Comparison of ENCODE assay signal across 9 mouse cellular contexts in the genomic region with DNA sequence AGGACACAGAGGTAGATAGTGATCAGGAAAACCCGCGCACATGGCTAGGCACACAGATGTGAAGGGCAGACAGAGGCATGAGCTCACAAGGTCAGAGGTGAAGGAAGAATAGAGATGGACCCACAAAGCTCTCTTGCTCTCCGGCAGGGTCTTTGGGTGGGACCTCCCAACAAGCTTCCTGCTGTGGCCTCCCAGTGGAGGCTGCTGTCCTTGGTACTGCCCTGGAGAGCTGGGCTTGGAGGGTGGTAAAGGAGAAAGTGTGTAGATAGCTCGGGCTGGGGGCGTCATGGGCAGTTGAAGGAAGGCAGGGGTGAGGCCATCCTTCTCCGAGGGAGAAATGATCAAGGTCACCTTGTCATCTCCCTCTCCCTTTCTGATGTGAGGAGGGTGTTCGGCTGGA. TPM values are rescaled to one million over a fixed set of nuclear protein-coding genes. Genes with fewer than 3 reads are reported as not detected.
DNase-seq lines count a peak whose midpoint lies in the region; ATAC-seq lines count a peak whose summit lies in the region.
"Had no signal": no experiment of that assay in that cellular context is flagged by ENCODE, and none has a peak within 500 bp of the region (broad histone marks: within the 10 kb centered on the region; RNA-seq: fewer than 3 reads in every experiment).

No protein-coding gene starts in this region.

- H3K4me1 ChIP-seq in midbrain, embryonic 10.5 days, result peaks cover 58% of the 10 kb centered on the region

- H3K27ac ChIP-seq in midbrain, embryonic 10.5 days (replicated peaks), result peak overlapping the region; percentile 68
- H3K27ac ChIP-seq: embryonic facial prominence, embryonic 12.5 days had no signal

- ATAC-seq in inflammation-experienced regulatory T-cells, adult 6 months, result no peak

- H3K9me3 ChIP-seq in midbrain, embryonic 10.5 days (replicated peaks), result no peaks in the 10 kb centered on the region
- H3K9me3 ChIP-seq: embryonic facial prominence, embryonic 12.5 days had no signal

- intact Hi-C loops in left cerebral cortex, postnatal 10 days (cut with DNase I), result no loop called here

- WGBS in midbrain, embryonic 10.5 days, result 35% methylated on average over 7 of the region's 7 CpGs

- H3K27me3 ChIP-seq in midbrain, embryonic 10.5 days (ENCODE audit: low read depth, poor library complexity, severe bottlenecking), result no peaks in the 10 kb centered on the region
- H3K27me3 ChIP-seq: embryonic facial prominence, embryonic 12.5 days had no signal

- peak; percentile 14 for DNase-seq in adrenal gland, postnatal 10 days
- no peak for DNase-seq in adrenal gland, adult (ENCODE audit: inconsistent age in 2 of 2, low spot score in 1 of 2)
- peak; percentile 15 for DNase-seq in ovary, postnatal 36 days (ENCODE audit: low spot score)
- no peak for DNase-seq in ovary, postnatal 10 days (ENCODE audit: low spot score)
- DNase-seq in midbrain, embryonic 10.5 days (ENCODE audit: low spot score), result peak; percentile 31
- no peak for DNase-seq in thymus, postnatal 0 days (ENCODE audit: low spot score)
- no peak for DNase-seq in left cerebral cortex, postnatal 10 days (ENCODE audit: extremely low spot score in 1 of 2, low spot score in 2 of 2)

- peaks cover 29% of the 10 kb centered on the region for H3K36me3 ChIP-seq in midbrain, embryonic 10.5 days
- H3K36me3 ChIP-seq: embryonic facial prominence, embryonic 12.5 days had no signal

- no peak overlapping the region for H3K4me3 ChIP-seq in midbrain, embryonic 10.5 days
- H3K4me3 ChIP-seq: embryonic facial prominence, embryonic 12.5 days had no signal

RNA-seq across cellular contexts. Expression of a gene that starts 9.0 kb away (rescaled TPM):
- total RNA-seq in adrenal gland, postnatal 10 days (2021), result 1 to 10 TPM; 3.6 to 6.8 TPM
- 5.5 and 6.0 TPM in 2 replicates for polyA plus RNA-seq in midbrain, embryonic 10.5 days (2016; fragmentation: Nextera tagmentation; extraction: Ambion mirVana)
- polyA plus RNA-seq in thymus, postnatal 0 days (2015; fragmentation: Nextera tagmentation; extraction: Ambion mirVana), result 0.21 and 0.26 TPM in 2 replicates
- 10 to 100 TPM; 71.0 to 72.1 TPM for total RNA-seq in left cerebral cortex, postnatal 10 days (2021)
- polyA plus RNA-seq in inflammation-experienced regulatory T-cells, adult 6 months (2017; shearing (Covaris generic)), result 1 to 10 TPM; 1.1 to 3.9 (median 2.6) TPM

Comparison
In these comparisons a context has a peak if more than half of its experiments do, and no peak if none do; other contexts are left out.
1. DNase-seq: peak in adrenal gland, postnatal 10 days (single experiment), ovary, postnatal 36 days (single experiment) and midbrain, embryonic 10.5 days (single experiment); none in adrenal gland, adult (0 of 2), ovary, postnatal 10 days (single experiment), thymus, postnatal 0 days (single experiment) and left cerebral cortex, postnatal 10 days (0 of 2).